Mouse (Mus musculus): Measurements from ENCODE around the gene Cenpb.

DNA sequence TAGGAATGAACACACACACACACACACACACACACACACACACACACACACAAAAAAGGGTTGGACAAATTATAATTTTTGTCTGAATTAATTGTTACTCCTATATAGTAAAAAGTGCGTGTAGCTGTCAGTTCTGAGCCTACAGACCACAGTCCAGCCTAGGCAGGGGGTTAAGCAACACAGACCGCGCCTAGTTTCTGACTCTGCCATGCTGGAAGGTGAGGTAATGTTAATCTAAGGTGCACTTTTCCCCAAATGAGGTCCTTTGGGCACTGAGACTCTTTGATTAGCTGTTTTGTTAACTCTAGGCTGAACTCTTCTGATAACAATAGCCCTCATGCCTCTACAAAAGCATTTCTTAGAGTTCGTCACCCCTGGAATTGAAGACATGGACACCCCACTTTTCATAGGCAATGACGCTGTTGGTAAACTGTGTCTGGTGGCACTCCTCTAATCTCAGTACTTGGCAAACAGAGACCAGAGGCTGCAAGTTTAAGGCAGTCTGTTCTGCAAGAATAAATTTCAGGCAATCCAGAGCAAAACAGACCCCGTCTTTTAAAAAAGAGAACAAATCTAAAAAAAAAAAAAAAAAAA lies 24.0 kb upstream of the Cenpb start:
- no peak for TF ChIP-seq POLR2A (IDR thresholded peaks at IDR 0.05; ENCODE audit: low read depth, low read length)
- no peak for TF ChIP-seq CTCF (conservative IDR thresholded peaks at IDR 0.05; ENCODE audit: insufficient read depth, insufficient read length, low read depth, low read length)
